Mouse (Mus musculus): ENCODE data around the gene Olfr653. TPM values are rescaled to one million over a fixed set of nuclear protein-coding genes. Genes with fewer than 3 reads are reported as not detected.

Olfr653 gene
- polyA plus RNA-seq (2017; shearing (Covaris generic)), result not detected

DNA sequence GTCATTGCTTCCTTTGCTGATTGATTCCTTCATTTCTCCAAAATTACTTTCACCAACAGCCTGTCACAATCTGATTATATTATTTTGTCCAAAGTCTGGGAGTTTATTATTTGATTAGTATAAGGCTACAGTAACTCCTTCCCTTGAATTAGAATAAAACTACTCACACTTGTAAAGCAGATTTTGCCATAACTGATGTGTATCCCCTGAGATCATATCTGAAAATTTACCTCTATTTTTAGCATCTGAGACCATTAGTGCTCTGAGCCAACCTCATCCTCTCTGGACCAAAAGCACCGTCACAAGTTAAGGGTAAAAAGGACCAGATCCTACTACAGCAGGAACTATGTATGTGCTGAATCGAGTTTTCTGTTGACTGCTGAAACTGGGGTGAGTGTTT is at the start of gene Olfr653:
Olfr653 (plus strand) TSS at position 301 of the 400 bp plus-strand sequence.

DNA sequence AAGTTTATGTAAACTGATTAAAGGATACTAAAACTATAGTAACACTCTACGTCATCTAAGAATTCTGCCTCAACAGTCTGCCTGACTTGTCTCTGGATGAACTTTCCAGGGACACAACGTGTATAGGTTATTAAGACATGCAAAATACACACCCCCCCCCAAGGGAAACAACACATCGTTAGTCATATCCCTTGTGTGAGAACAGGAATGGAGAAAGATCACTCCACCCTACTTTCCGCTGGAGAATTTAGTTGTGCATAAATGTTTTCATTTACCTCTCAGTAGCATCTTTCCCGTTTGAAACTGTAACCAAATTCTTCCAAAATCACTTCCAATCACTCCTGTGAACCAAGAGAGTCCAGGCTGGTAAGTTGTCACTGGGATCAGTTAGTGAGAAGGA is 27.3 kb upstream of the Olfr653 start, which contains the start of gene Olfr651:
Olfr651 (plus strand) TSS at position 301 of the 400 bp plus-strand sequence.

DNA sequence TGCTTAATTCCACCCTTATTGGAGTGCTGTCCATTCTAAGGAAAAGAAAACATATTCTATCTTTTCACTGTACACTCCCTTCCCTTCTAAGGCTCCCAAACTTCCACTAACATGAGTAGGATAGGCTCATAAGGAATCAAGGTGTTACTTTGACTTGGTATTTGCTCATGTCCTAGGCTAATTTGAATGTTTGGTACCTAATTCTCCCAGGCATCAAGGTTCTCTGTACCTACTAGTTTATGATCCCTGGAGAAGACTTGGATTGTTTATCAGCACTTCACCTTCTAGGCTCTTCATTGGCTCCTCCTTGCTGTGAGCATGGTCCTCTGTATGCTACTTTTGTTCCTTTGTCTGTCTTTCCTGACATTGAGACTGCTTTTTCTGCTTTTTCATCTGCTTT is 16.5 kb upstream of the Olfr653 start, which contains the start of gene Olfr652:
Olfr652 (plus strand) TSS at position 301 of the 400 bp plus-strand sequence.

DNA sequence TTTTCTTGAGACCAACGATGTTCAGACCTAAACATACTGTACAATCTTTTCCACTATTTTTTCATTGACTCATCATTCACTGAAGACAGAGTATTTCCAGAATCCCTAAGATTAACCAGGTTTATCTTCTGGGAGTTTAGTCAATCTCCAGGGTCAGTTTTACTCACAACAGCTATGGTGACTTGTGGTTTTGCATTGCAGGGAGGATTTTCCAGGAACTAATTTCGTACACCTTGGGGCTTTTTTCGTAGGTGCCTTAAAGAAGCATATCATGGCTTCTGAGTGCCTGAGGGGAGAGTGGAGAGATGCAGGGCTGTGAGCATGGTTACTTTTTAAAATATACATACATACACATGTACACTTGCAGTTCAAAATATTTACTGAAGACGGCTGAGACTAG is 9.6 kb downstream of the Olfr653 start, which contains the start of gene Olfr654:
Olfr654 (plus strand) TSS at position 301 of the 400 bp plus-strand sequence.

DNA sequence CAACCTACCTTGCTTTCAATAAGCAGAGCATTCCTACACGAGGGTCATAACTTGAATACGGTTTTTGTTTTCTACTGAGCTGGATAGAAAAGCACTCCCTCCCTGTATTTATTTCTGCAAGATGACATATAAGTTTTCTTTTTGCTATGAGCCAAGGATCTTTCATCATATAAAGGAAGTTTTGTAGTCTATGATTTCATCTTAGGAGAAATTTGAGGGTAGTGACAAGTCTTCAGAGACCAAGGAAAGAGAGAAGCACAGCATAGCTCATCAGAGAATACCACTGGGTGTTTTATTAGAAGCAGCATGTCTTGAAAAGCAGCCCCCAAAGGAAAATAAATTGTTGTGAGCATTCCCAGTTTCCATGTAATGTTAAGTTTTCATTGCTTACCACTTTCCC is 24.6 kb downstream of the Olfr653 start, which contains the start of gene Olfr655:
Olfr655 (minus strand) TSS at position 101 of the 400 bp plus-strand sequence.

DNA sequence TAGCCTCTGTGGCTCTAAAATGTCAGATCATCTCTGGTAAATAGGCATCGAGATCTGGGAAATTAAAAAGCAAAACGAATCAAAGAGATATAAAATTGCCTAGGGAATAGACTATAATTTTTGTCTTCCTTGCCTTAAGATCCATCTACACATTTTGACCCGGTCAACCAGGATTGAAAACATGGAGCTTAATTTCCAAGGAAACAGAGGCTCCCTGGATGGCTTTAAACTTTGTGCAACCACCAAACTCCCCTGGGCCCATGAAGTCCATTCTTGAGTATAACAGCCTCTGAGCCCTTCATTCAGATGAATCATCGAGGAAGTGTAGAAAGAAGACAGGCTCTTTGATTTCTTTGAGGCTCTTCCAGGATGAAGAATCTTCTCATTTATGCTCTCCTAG is 36.5 kb downstream of the Olfr653 start, which contains the start of gene Olfr656:
Olfr656 (plus strand) TSS at position 301 of the 400 bp plus-strand sequence.

DNA sequence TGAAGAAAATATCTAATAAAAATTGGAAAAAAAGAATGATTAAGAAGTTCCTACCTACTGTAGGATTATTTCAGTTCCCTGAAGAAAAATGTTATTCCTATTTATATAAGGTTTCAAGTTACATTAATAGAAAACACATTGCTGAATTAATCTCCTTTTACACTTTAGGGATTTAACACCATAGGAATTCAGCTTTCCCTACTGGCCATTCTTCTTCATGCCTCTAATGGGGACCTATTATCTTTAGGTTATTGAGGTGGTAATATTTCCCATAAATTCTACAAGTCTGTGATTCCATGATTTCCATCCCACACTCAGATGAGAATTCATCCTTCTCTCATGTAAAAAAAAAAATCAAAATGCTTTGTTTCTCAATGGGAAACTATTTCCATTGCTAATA is 47.4 kb downstream of the Olfr653 start, which contains the start of gene Olfr657:
Olfr657 (plus strand) TSS at position 301 of the 400 bp plus-strand sequence.

Other genes with a start within 250 kb of the Olfr653 start
- 0.68 TPM for gene Trim34b, start 247.8 kb upstream of the Olfr653 start, polyA plus RNA-seq (2017; shearing (Covaris generic))
- 10.2 TPM for gene Trim12c, start 224.0 kb upstream of the Olfr653 start, polyA plus RNA-seq (2017; shearing (Covaris generic))
- gene Trim30b, start 207.4 kb upstream of the Olfr653 start, polyA plus RNA-seq (2017; shearing (Covaris generic)), result 0.46 TPM
- gene Trim30c, start 176.5 kb upstream of the Olfr653 start, polyA plus RNA-seq (2017; shearing (Covaris generic)), result 3.5 TPM
- gene Trim30a, start 112.1 kb upstream of the Olfr653 start, polyA plus RNA-seq (2017; shearing (Covaris generic)), result 51.2 TPM
- gene Trim30d, start 69.5 kb upstream of the Olfr653 start, polyA plus RNA-seq (2017; shearing (Covaris generic)), result 15.0 TPM
- gene Olfr651, start 27.2 kb upstream of the Olfr653 start, polyA plus RNA-seq (2017; shearing (Covaris generic)), result not detected
- 0.20 TPM for gene Olfr652, start 16.4 kb upstream of the Olfr653 start, polyA plus RNA-seq (2017; shearing (Covaris generic))
- gene Olfr654, start 9.7 kb downstream of the Olfr653 start, polyA plus RNA-seq (2017; shearing (Covaris generic)), result not detected
- not detected for gene Olfr655, start 24.5 kb downstream of the Olfr653 start, polyA plus RNA-seq (2017; shearing (Covaris generic))
- not detected for gene Olfr656, start 36.6 kb downstream of the Olfr653 start, polyA plus RNA-seq (2017; shearing (Covaris generic))
- 0.26 TPM for gene Olfr657, start 47.5 kb downstream of the Olfr653 start, polyA plus RNA-seq (2017; shearing (Covaris generic))
- 0.22 TPM for gene Olfr658, start 70.0 kb downstream of the Olfr653 start, polyA plus RNA-seq (2017; shearing (Covaris generic))
- gene Olfr659, start 89.4 kb downstream of the Olfr653 start, polyA plus RNA-seq (2017; shearing (Covaris generic)), result 0.30 TPM
- not detected for gene Olfr661, start 109.2 kb downstream of the Olfr653 start, polyA plus RNA-seq (2017; shearing (Covaris generic))
- not detected for gene Usp17le, start 200.2 kb downstream of the Olfr653 start, polyA plus RNA-seq (2017; shearing (Covaris generic))